Mouse (Mus musculus) Muller cell, postnatal 12 days (primary cell): ENCODE measurements at regions not wholly inside any gene's neighbourhood (a gene's known extent, or its start where the extent isn't known, plus 50 kb on each side); places are given as distances from the start of the nearest gene placed in this dataset.

Experiments used
- DNase-seq: peaks from one replicate; pipeline ENCODE4 v3.0.0-alpha.2; 2015; ENCODE audit errors: inconsistent ontology term

DNA sequence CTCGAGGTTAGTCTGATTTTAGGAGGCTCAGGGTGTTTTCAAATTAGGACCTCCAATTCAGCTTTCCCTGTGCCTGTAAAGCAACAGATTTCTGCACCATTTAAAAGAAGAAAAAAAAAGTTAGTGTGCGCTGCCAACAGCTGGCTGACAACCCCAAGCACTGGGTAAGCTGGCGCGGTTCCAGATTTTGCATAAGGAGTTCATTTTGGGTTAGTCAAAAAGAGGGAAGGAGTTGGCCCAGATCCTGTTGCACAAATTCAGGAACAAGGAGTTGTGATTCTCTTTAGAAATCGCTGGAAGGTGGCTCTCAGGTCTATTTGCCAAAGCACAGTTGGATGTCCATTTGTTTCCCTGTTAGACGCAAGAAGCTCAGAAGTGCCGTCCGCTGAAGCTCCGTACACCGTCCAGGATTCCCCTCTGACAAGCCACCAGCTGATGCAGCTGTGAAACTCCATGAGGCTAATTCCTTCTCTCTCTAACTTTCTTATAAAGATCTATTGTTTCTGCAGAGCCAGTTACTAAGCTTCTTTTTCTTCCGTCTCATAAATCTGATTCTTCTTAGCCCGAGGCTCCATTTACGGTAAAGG lies 184.6 kb downstream of the Cand1 start:
- DNase-seq: peak; percentile 60

DNA sequence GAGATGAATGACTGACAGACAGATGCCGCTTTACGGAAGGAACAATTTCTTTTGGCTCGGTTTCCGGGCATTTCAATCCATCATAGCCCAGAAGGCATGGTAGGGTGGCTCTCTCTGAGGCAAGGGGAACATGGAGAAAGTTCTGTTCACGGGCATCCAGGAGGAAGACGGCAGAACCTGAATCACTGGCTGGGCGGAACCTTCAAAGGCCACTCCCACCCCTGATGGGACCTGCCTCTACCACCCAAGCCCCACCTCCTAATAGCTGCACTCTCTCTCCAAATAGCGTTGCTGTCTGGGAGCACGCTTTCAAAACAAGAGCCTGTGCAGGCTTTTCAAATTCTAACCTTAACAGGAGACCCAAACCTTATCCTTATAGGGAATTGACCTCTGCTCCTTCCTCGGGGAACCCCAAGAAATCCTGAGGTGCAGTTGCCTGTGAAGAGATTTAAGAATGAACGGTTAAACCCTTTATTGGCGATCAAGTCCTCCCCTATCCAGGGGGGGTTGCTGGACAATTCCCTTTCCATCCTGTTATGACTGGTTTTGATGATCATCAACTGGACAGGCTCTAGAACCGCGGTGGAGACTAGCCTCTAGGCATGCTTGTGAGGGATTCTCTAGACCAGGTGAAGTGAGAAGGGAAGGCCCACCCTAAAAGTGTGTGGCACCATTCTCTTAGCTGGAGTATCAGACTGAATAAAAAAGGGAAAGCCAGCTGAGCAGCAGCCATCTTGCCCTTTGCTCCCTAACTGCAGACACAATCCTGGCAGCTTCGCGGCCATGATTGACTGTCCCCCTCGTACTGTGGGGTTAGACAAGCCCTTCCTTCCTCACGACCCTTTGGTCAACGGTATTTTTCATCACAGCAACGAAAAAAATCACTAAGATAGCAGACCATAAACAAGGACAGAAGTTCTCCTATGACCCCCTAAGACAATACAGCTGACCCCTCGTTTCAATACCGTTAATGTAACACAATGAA lies 184.5 kb upstream of the Dyrk2 start:
- DNase-seq: no peak

DNA sequence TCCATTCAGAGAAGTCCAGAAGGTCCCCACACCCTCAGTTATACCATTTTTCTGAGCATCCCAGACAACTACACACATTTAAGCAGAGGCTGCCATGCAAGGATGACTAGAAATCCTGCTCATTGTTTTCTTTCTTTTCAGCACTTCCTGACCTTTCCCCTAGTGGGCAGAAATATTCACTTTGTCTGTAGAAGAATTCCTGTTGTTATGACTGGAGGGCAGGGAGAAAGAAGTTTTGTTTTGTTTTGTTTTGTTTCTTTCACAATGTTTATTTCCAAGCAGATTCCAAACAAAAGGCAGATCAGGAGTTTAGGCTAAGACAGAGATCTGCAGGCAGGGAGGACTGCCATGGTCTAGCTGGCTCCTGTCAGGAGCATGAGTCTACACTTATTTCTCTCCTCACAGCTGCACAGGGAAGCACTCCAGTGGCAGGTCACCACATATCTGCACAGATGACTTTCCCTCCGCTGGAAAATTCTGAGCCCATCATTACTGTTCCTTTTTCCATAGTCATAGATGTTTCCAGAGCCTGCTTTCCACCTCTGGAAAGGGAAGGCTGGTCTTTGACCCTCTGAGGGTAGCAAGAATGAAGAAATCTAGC lies 182.5 kb upstream of the Dyrk2 start:
- peak; percentile 51 for DNase-seq

DNA sequence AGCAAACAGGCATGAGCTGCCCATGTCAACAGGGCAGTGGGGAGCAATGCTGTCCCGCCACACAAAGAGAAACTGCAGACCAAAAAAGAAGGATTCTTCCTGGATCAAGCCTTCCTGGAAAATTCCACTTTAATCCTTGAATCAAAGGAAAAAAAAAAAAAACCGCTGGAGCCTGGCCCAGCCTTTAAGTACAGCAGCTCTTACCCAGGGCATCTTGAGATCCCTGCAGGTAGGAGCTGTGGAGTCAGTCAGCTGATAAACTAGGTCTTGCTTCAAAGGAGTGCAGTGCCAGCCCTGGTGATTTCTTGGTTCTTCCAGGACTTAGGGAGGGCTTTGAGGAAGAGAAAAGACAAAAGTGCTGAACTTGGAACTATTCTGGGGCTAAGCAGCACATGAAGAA lies 181.6 kb upstream of the Dyrk2 start:
- no peak for DNase-seq

DNA sequence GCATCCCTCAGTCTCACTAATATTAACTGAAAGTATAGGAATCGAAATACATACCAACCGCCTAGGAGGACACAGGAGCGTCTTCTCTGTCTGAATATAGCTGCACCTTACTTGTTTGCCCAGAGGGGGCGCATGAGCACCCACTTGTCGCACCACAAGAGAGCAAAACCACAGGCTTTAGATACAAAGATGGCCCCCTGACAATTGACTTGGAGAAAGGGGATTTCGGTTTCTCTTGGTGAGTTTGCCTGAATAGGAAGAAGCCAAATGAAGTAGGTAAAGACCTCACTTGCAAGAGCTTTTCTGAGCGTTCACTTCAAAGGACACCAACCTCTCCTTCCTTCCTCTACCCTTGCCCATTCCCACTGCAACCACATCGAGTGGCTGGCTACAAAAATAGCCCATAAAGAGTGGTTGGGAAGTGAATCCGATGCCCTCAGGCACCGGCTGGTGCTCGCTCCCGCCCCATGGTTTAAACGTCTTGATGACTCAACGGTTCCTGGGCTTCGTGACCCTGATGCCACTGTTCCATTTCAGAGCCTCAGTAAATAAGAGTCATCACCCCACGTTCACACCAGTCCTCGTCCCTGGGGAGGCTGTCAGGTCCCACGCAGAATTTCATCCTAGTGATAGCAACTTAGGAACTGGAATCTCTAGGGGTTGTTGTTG lies 180.1 kb upstream of the Dyrk2 start:
- DNase-seq: no peak

DNA sequence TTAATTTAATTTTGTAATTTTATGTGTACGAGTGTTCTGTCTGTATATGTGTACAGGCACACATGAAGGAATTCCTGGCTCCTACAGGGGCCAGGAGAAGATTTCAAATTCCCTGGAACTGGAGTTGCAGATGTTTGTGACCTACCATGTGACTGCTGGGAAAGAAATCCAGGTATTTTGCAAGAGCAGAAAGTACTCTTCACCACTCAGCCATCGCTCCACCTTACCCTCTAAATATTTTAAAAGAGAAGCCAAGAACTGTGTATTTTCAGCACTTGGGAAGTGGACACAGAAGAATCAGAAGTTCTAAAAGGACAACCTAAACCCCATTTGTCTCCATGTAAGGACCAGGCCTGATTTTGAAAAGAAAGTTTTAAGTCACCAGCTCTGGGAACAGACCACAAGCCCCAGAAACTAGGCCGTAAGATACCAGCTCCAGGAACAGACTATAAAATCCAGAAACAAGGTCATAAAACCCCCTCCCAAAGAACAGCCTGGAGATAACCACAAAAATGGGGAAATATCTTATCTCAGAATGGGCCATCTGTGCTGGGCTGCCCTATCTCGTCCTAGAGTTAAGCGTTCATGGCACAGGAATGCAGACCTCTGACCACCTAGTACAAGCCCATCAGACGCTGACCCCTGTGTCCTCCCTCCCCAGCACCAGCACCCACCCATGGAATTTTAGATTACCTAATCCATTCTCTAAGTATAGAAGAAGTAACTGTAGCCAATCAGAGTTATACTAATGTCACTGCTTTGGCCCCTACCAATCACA lies 178.8 kb upstream of the Dyrk2 start:
- DNase-seq: no peak

DNA sequence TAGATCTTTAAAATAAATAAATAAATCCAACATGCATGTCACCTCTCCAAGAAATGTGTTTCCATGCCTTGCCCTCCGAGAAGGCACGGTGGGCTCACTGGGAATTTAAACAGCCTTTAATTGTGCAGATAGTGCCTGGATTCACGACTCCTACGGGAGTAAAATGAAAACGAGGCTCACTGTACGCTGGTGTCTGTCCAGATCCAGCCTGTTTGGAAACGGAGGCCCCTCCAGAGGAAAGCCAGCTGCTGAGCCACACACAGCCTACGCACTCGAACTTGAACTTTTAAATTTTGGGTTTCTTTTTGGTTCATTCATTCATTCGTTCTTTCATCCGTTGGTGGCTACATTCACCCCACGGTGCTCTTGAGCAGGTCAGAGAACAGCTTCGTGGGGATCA lies 175.1 kb upstream of the Dyrk2 start:
- no peak for DNase-seq

DNA sequence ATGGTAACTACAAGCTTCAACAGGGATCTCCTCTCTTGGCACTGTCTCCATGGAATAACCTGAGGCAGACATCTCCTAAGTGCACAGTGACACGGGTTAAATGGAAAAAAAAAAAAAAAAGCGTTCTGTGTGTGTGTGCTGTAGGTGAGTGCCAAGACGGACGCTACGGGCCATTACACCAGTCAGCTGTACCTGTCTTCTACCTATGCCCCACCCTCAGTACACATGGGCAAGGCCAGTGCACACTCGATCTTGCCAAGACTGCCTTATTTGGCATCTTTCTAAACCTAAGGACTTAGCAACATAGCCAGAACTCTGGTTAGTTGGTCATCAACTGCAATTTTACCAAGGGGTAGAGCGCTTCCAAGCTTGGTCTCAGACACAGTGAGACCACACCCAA lies 173.1 kb upstream of the Dyrk2 start:
- DNase-seq: no peak

- no peak for DNase-seq
Measured at GRCm38 (mm10) chr10:119040205-119040604, 170.2 kb upstream of the Dyrk2 start.

DNA sequence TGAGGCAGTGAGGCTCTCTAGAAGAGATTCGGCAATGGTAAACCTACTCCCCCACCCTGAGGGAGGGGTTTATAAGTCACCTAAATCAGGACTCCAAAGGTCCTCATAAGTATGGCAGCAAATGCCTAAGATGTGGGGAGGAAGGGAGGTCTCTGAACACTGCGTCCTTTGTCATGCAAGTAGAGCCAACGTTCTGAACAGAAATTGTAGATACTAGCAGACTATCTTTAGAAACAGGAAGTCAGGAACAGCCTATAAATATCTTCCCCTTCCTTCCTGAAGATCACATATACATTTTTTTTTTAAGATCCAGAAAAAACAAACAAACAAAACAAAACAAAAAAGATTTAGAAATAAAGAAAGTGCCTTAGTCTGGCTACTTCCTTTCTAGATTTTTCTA lies 169.7 kb upstream of the Dyrk2 start:
- DNase-seq: no peak

- DNase-seq: no peak
Measured at GRCm38 (mm10) chr10:119038991-119039390, 169.0 kb upstream of the Dyrk2 start.

GRCm38 (mm10) chr10:119037781-119038180 lies 167.8 kb upstream of the Dyrk2 start:
- DNase-seq: no peak

GRCm38 (mm10) chr10:119035863-119036262 lies 165.9 kb upstream of the Dyrk2 start:
- DNase-seq: no peak

- DNase-seq: no peak
Measured at GRCm38 (mm10) chr10:119034396-119034795, 164.4 kb upstream of the Dyrk2 start.

DNA sequence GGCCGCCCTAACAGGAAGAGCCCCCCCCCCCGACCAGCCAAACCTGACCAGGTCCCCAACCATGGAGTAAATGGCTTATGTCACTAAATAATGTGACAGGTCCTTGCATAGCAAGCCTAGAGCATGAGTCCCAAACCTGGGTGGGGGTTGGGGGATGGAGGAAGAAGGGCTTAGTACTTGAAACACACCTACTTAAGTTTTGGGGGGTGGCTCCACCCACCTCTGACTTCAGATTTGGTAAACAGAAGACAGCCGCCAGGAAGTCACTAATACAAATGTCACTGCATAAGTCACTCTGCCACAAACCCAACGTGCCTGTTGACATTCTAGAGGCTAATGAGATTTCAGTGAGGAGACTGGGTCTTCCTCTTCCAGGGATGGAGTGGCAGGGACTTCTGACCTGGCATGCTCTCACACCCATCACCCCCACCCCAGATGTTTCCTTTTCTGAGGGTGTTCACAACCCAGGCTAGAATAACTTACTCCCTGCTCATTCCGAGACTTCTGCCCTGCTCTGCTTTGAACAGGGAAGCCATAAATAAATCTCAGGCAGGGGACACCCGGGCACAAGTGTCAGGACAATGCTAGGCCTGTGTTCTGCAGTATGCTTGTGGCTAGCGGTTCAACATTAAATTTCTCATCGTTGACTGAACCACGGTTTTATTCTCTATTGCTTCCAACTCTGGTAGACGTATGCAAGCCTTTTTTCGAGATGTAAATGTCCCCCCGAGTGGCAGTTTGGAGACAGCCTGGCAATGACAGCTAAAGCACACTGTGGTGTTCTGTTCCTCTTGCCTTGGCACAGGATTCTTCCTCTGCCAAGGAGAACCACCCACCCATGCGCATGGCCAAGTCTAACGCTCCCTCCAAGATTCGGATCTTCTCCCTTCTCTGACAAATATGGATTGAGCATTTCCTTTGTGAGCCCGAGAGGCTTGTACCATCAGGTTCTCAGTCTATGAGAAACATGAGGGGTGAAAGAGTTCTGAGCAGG lies 161.6 kb upstream of the Dyrk2 start:
- DNase-seq: no peak

GRCm38 (mm10) chr10:119028480-119029137 lies 158.6 kb upstream of the Dyrk2 start:
- no peak for DNase-seq

DNA sequence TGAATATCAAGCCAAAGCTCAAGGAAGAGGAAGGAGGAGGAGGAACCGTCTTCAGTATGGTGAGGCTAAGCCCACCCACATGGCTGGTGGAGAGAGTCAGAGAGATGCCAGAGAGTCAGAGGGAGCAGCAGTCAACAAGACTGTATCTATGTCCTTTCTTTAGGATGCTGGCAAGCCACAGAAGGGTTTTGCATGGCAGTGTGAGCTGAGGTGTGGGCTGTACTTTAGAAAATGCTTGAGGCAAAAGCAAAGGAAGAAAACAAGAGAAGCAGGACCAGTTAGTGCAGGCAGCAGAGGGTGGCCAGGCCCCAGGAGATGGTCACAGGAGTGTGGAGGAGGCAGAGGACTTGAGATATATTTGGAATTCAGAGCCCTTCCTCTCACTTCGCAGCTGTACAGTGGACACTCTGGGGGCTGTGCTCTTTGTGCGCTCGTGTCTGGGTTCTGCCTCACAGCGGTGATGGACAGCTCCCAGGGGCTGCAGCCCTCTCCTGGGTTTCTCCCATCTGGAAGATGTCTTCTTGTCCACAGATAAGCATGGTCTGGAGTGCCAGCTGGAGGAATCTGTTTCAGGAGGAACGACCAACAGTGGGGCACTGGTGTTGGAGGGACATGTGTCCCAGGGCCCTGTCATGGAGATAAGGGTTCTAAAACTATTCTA lies 157.4 kb upstream of the Dyrk2 start:
- DNase-seq: no peak

DNA sequence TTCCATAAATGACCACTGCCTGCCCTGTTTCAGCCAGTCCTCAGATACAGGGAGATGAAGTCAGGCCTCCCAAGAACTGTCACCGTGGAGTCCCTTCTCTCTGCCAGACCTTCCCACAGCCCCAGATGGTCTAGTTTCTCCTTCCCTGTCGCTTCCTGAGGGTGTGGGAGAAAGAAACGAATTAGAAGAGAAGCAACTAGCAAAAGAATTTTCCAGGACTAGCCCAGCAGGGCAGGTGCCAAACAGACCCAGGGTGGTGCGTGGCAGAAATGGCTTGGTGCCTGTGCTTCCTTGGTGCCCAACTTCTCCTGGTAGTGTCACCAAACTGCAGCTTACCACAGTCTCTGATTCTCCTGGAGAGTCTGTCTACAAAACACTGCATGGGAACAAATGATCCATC lies 156.3 kb upstream of the Dyrk2 start:
- DNase-seq: peak; percentile 9

GRCm38 (mm10) chr10:119024425-119024824 lies 154.4 kb upstream of the Dyrk2 start:
- DNase-seq: no peak
